Mouse (Mus musculus) kidney, embryonic 15.5 days (tissue): ENCODE data around the gene Ces1b. TPM values are rescaled to one million over a fixed set of nuclear protein-coding genes. Genes with fewer than 3 reads are reported as not detected.
A peak's percentile ranks its signal among the peaks of the same experiment; 100 is the strongest.

Experiments used
- ATAC-seq: fragments of 200-750 bp; cut with Nextera tagmentation; replicated peaks from 2 replicates; pipeline ENCODE4 v1.8.0; 2017; ENCODE audit warnings: moderate TSS enrichment; ENCODE audit not compliant: low FRiP score
- H3K27ac ChIP-seq: fragments of 300-500 bp; sonication (generic); 2 replicates; pipeline ENCODE4 v1.5.1; 2015; ENCODE audit warnings: mild to moderate bottlenecking, inconsistent platforms
- H3K27me3 ChIP-seq: fragments of 300-500 bp; sonication (generic); 2 replicates; pipeline ENCODE4 v1.6.1; 2015; ENCODE audit warnings: inconsistent platforms
- H3K36me3 ChIP-seq: fragments of 300-500 bp; sonication (generic); 2 replicates; pipeline ENCODE4 v1.6.1; 2015; ENCODE audit warnings: inconsistent platforms
- H3K4me1 ChIP-seq: fragments of 300-500 bp; sonication (generic); 2 replicates; pipeline ENCODE4 v1.6.1; 2015; ENCODE audit warnings: inconsistent platforms
- H3K4me2 ChIP-seq: fragments of 300-500 bp; sonication (generic); 2 replicates; pipeline ENCODE4 v1.6.1; 2015; ENCODE audit warnings: moderate library complexity, mild to moderate bottlenecking, inconsistent platforms
- H3K4me3 ChIP-seq: fragments of 300-500 bp; sonication (generic); replicated peaks from 2 replicates; pipeline ENCODE4 v1.5.1; 2015; ENCODE audit warnings: mild to moderate bottlenecking, inconsistent platforms
- H3K9ac ChIP-seq: fragments of 300-500 bp; sonication (generic); 2 replicates; pipeline ENCODE4 v1.6.1; 2015; ENCODE audit warnings: mild to moderate bottlenecking, inconsistent platforms
- H3K9me3 ChIP-seq: fragments of 300-500 bp; sonication (generic); replicated peaks from 2 replicates; pipeline ENCODE4 v1.6.1; 2016; ENCODE audit warnings: inconsistent platforms
- WGBS: fragments of 180-500 bp; shearing (Covaris S2); methylation state at CpG from one replicate; pipeline ENCODE4 v1.1.7; 2015; ENCODE audit warnings: mixed read lengths; 5-methylcytosine and 5-hydroxymethylcytosine counted together
- polyA plus RNA-seq: library from polyadenylated mRNA; unstranded; fragments of >200 nt; fragmentation: Nextera tagmentation; extraction: Ambion mirVana; gene quantifications from 2 replicates; pipeline ENCODE4 v1.2.1, GENCODE M21; 2015

Gene Ces1b
- polyA plus RNA-seq, 1 experiment from 2014 or later, result not detected

DNA sequence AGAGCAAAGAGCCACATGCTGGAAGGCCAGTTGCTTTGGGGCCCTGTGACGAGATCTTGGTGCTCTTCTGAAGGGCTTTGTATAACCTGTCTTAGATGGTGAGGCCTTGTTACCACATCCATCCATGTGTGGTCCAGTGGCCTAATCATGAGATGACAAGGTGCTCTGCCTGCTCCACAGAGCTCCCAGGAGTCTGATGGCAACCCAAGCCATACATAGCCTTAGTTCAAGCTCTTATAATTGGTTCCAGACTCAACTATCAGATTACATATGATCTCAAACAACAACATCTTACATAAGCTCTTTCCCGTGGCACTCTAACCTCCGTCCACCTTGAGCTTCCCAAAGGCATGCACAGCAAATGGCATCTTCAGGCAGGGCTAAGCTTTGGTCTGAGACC lies 31.7 kb downstream of the Ces1b start, which contains the start of gene Ces1a:
Gene Ces1a, minus strand, starts transcription at position 101 of the 400 bp plus-strand sequence.
- Histone ChIP-seq H3K27me3 (no peaks in the 10 kb centered on the region), H3K4me2 (no peak within 1 kb of the TSS), H3K36me3 (no peaks in the 10 kb centered on the region), H3K9ac (no peak within 1 kb of the TSS), H3K4me1 (no peaks in the 10 kb centered on the region), H3K27ac (no peak within 1 kb of the TSS), H3K9me3 (no peaks in the 10 kb centered on the region), H3K4me3 (no peak within 1 kb of the TSS)
- ATAC-seq, result no peak
- WGBS, result 74% methylated on average over 3 of the region's 3 CpGs

DNA sequence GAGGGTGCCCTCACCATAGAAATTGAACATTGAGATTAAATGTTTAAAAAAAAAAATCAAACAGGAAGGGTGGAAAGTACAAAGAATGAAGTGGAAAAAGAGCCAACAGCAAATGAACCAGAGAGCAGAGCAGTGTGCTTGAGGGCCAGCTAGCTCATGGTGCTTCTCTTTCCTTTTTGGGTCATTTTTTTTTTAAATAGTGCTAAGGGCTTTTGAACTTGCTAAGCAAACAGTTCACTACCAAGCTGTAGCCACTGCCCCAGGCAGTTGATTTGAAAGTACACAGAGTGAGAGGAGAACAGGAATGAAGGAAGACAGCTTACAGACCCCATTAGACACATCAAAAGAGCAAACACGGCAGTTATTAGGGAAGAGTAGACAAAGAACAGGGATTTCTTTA lies 36.7 kb downstream of the Ces1b start:
- no peaks in the 10 kb centered on the region for H3K36me3 ChIP-seq
- no peak overlapping the region for H3K4me2 ChIP-seq
- H3K9ac ChIP-seq, result no peak overlapping the region
- whole genome bisulfite sequencing, result 44% methylated on average over 1 of the region's 1 CpGs
- H3K27ac ChIP-seq, result no peak overlapping the region
- no peaks in the 10 kb centered on the region for H3K4me1 ChIP-seq
- H3K4me3 ChIP-seq, result no peak overlapping the region
- ATAC-seq, result no peak
- no peaks in the 10 kb centered on the region for H3K9me3 ChIP-seq
- no peaks in the 10 kb centered on the region for H3K27me3 ChIP-seq

DNA sequence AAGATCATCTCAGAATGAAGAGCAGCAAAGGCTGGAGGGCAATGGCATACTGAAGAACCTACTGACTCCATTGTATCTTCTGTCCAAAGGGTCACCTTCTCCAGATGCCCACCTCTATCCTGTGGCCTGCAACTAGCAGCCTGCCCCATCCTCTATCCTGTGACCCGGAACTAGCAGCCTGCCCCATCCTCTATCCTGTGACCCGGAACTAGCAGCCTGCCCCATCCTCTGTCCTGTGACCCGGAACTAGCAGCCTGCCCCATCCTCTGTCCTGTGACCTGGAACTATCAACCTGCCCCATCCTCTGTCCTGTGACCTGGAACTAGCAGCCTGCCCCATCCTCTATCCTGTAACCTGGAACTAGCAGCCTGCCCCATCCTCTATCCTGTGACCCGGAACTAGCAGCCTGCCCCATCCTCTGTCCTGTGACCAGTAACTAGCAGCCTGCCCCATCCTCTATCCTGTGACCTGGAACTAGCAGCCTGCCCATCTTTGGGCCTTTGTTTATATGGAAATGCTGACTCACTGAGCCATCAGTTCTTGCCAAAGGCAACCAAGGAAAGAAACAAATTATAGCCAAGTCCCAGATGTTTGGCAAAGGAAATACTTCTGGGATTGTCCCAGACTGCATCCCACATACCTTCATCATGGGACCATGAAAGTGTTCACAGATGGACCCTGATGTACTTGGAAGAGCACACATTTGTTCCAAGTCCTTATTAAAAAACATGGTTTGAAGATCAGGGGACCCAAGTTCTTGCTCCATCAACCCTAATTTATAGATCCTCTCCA lies 38.8 kb downstream of the Ces1b start:
- Histone ChIP-seq H3K4me2 (no peak overlapping the region), H3K27ac (no peak overlapping the region), H3K4me1 (no peaks in the 10 kb centered on the region), H3K27me3 (no peaks in the 10 kb centered on the region), H3K36me3 (no peaks in the 10 kb centered on the region), H3K9ac (no peak overlapping the region), H3K9me3 (no peaks in the 10 kb centered on the region), H3K4me3 (no peak overlapping the region)
- no peak for ATAC-seq
- 56% methylated on average over 4 of the region's 4 CpGs for WGBS

DNA sequence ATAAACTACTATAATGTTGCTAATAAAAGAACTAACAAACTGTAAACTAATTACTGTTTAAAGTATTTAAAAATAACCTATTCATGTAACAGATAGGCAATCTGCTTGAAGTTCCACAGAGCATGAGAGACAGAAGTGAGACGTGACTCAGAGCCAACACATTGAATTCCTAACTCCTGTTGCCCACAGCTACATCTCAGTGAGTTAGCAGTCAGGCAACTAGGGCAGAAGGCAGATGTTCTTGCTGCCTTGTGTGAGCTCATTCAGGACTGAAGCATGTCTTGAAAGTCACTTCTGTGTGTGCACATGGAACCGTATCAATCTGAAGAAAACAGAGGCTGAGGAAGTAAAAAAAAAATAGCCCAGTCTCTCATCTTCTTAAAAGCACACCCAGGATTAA lies 39.6 kb downstream of the Ces1b start:
- Histone ChIP-seq H3K9ac (no peak overlapping the region), H3K36me3 (no peaks in the 10 kb centered on the region), H3K4me1 (no peaks in the 10 kb centered on the region), H3K27me3 (no peaks in the 10 kb centered on the region), H3K4me2 (no peak overlapping the region), H3K9me3 (no peaks in the 10 kb centered on the region), H3K4me3 (no peak overlapping the region), H3K27ac (no peak overlapping the region)
- WGBS, result 65% methylated on average over 2 of the region's 2 CpGs
- ATAC-seq, result no peak

DNA sequence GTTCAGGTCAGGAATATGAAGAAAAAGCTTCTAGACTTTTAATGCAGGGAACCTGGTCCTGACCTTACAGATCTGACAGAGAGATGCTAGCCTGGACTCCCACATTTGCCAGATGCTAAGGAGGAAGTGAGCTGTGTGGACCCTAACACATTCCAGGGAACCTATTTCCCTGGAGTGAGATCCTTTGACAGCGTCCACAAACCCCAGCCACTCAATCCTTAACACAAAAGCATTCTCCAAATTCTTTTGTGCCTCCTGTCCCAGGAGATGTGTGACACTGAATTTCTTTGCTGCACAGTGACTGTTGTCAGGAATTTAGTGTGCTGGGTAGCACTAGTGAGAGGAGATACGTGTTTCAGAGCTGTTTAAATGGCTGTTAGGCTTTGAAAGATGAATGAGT lies 41.0 kb downstream of the Ces1b start:
- Histone ChIP-seq H3K27me3 (no peaks in the 10 kb centered on the region), H3K4me1 (no peaks in the 10 kb centered on the region), H3K4me3 (no peak overlapping the region), H3K36me3 (no peaks in the 10 kb centered on the region), H3K9ac (no peak overlapping the region), H3K4me2 (no peak overlapping the region), H3K27ac (no peak overlapping the region), H3K9me3 (no peaks in the 10 kb centered on the region)
- 23% methylated on average over 2 of the region's 2 CpGs for WGBS
- no peak for ATAC-seq

DNA sequence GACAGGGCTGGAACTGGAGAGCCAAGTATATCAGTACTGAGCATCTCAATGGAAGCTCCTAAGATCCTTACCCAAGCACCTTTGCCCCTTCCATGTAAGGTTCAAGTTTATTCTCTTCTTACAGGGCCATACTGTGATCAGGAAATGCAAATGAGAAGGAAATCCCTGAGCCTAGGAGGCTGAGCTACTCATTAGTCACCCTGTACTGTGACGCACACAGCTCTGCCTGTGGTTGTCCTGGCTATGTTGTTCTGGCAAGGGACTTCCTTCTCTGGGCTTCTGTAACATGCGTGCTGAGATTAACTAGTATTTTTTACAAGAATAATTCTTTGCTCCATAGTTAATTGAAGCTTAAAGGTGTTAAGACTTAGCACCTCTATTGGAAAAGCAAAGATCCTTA lies 49.2 kb downstream of the Ces1b start:
- Histone ChIP-seq H3K9me3 (no peaks in the 10 kb centered on the region), H3K4me3 (no peak overlapping the region), H3K4me2 (no peak overlapping the region), H3K9ac (no peak overlapping the region), H3K4me1 (no peaks in the 10 kb centered on the region), H3K36me3 (no peaks in the 10 kb centered on the region), H3K27me3 (no peaks in the 10 kb centered on the region), H3K27ac (no peak overlapping the region)
- no peak for ATAC-seq
- 66% methylated on average over 2 of the region's 2 CpGs for WGBS

DNA sequence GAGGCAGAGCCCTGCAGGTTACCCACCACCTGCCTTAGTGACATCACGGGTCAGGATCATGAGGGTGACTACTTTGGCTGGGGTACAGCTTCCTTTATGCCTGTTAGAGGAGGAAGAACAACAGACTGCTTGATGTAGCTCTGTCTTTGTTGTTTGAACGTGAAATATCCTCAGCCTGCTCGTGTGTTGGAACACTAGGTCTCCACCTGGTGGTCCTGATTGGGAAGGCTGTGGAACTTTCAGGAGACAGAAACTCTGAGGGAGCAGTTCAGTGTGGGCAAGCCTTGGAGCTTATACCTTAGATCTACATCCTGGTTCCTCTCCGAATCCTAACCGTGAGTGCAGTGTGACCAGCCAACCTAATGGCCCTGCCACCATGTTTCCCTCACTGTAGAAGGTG lies 58.1 kb downstream of the Ces1b start:
- Histone ChIP-seq H3K27ac (no peak overlapping the region), H3K27me3 (no peaks in the 10 kb centered on the region), H3K4me1 (no peaks in the 10 kb centered on the region), H3K4me2 (no peak overlapping the region), H3K36me3 (no peaks in the 10 kb centered on the region), H3K9ac (no peak overlapping the region), H3K4me3 (no peak overlapping the region), H3K9me3 (no peaks in the 10 kb centered on the region)
- no peak for ATAC-seq
- WGBS, result 69% methylated on average over 5 of the region's 5 CpGs

DNA sequence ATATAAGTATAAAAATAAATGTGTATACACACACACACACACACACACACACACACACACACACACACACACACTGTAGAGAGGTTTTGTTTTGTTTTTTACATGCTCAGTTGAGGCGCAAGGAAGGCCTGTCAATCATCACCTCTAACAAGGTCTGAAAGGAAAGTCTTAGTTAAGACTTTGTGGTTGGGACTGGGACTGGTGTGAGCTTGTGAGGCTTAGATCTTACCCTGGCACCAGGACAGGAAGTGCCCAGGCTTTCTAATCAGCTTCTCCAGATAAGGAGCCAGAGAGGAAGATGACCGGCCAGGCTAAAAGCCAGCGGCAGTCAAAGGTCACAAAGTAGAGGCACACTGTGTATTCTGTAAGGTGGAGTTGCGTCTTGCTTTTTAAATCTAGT lies 65.5 kb downstream of the Ces1b start:
- no peak overlapping the region for H3K4me3 ChIP-seq
- H3K27me3 ChIP-seq, result no peaks in the 10 kb centered on the region
- H3K9ac ChIP-seq, result no peak overlapping the region
- ATAC-seq, result no peak
- H3K36me3 ChIP-seq, result no peaks in the 10 kb centered on the region
- H3K27ac ChIP-seq, result no peak overlapping the region
- no peaks in the 10 kb centered on the region for H3K9me3 ChIP-seq
- H3K4me2 ChIP-seq, result no peak overlapping the region
- 81% methylated on average over 4 of the region's 4 CpGs for WGBS
- H3K4me1 ChIP-seq, result no peaks in the 10 kb centered on the region

DNA sequence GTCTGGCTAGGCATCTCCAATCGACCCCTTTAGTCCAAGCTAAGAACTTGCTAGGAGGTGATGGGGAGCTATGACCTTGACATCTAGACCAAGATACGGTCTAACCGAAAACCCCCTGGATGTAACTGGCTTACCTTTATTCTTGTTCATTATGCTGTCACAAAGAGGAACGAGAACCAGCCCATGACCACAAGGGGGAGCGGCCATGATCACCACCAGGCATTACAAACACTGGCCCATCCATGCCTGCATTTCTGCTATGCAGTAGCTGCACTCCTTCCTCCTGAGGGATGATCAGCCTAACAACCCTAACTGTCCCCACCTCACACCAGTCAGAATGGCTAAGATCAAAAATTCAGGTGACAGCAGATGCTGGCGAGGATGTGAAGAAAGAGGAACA lies 67.6 kb downstream of the Ces1b start:
- Histone ChIP-seq H3K27ac (no peak overlapping the region), H3K9me3 (no peaks in the 10 kb centered on the region), H3K4me2 (no peak overlapping the region), H3K9ac (no peak overlapping the region), H3K4me1 (no peaks in the 10 kb centered on the region), H3K36me3 (no peaks in the 10 kb centered on the region), H3K4me3 (no peak overlapping the region), H3K27me3 (no peaks in the 10 kb centered on the region)
- 79% methylated on average over 6 of the region's 6 CpGs for WGBS
- no peak for ATAC-seq

DNA sequence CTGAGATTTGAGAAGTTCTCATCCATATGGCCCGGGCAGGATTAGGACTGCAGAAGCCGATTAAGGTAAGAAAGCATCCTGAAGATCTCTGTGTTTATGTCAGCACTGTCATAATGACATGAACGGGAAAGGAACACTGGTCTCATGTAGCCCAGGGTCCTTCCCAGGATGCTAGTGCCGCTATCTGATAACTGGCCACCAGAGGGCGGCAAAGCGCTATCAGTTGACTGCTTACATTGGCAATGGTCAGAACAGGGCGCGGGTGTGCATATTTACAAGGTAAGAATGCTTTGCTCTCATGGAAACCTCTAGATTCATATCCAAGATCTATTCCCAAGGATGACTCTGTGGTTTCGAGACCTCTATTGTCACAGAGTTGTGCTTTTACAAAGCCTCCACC lies 68.4 kb downstream of the Ces1b start:
- Histone ChIP-seq H3K27me3 (no peaks in the 10 kb centered on the region), H3K9me3 (no peaks in the 10 kb centered on the region), H3K4me2 (no peak overlapping the region), H3K36me3 (no peaks in the 10 kb centered on the region), H3K9ac (no peak overlapping the region), H3K4me1 (no peaks in the 10 kb centered on the region), H3K27ac (no peak overlapping the region), H3K4me3 (no peak overlapping the region)
- peak; percentile 64; the same call in 1 of the 2 replicates for ATAC-seq
- WGBS, result 10% methylated on average over 9 of the region's 9 CpGs

DNA sequence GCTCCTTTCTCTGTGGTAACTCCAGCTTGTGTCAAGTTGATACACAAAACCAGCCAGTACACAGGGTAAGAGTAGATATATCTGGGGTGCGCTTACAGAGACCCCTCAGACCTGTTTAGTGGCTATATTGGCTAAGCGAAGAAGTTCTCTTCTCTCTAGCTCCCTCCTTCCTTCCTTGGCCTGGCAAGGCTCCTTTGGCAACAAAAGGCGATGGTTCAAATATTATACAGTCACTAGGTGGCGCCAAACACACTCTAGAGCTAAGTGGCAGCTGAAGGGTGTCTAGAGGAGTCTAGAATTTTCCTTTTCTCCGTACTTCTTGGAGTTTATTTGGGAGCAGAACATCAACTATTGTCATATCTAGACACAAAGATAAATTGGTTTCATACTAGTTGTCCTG lies 69.5 kb downstream of the Ces1b start:
- Histone ChIP-seq H3K27ac (no peak overlapping the region), H3K4me3 (no peak overlapping the region), H3K27me3 (no peaks in the 10 kb centered on the region), H3K4me2 (no peak overlapping the region), H3K4me1 (no peaks in the 10 kb centered on the region), H3K36me3 (no peaks in the 10 kb centered on the region), H3K9ac (no peak overlapping the region), H3K9me3 (no peaks in the 10 kb centered on the region)
- no peak for ATAC-seq
- 31% methylated on average over 5 of the region's 5 CpGs for WGBS
